Mouse (Mus musculus): ENCODE measurements around the gene Spsb4.
A peak's percentile ranks its signal among the peaks of the same experiment; 100 is the strongest.

The Spsb4 gene

GRCm38 (mm10) chr9:97018677-97019147, at the start of gene Spsb4:
TSS of gene Spsb4 (minus strand) at chr9:97018843.
- peak; percentile 65 for DNase-seq (ENCODE audit: low read depth, low spot score)

GRCm38 (mm10) chr9:97067761-97068160, 49.1 kb upstream of the Spsb4 start:
- DNase-seq (ENCODE audit: low read depth, low spot score) = no peak

GRCm38 (mm10) chr9:97065885-97066284, 47.2 kb upstream of the Spsb4 start:
- no peak for DNase-seq (ENCODE audit: low read depth, low spot score)

- DNase-seq (ENCODE audit: low read depth, low spot score) = no peak
Observed at GRCm38 (mm10) chr9:97065216-97065615, 46.6 kb upstream of the Spsb4 start.

GRCm38 (mm10) chr9:97064161-97064560, 45.5 kb upstream of the Spsb4 start:
- no peak for DNase-seq (ENCODE audit: low read depth, low spot score)

GRCm38 (mm10) chr9:97061696-97062095, 43.1 kb upstream of the Spsb4 start:
- no peak for DNase-seq (ENCODE audit: low read depth, low spot score)

GRCm38 (mm10) chr9:97056541-97057338, 38.1 kb upstream of the Spsb4 start:
- DNase-seq (ENCODE audit: low read depth, low spot score) = no peak

GRCm38 (mm10) chr9:97055906-97056305, 37.3 kb upstream of the Spsb4 start:
- DNase-seq (ENCODE audit: low read depth, low spot score) = no peak

- no peak for DNase-seq (ENCODE audit: low read depth, low spot score)
Observed at GRCm38 (mm10) chr9:97051176-97051575, 32.5 kb upstream of the Spsb4 start.

GRCm38 (mm10) chr9:97046240-97046639, 27.6 kb upstream of the Spsb4 start:
- DNase-seq (ENCODE audit: low read depth, low spot score) = no peak

- no peak for DNase-seq (ENCODE audit: low read depth, low spot score)
Observed at GRCm38 (mm10) chr9:97041633-97042032, 23.0 kb upstream of the Spsb4 start.

GRCm38 (mm10) chr9:97038010-97038409, 19.4 kb upstream of the Spsb4 start:
- no peak for DNase-seq (ENCODE audit: low read depth, low spot score)

GRCm38 (mm10) chr9:97036656-97037055, 18.0 kb upstream of the Spsb4 start:
- no peak for DNase-seq (ENCODE audit: low read depth, low spot score)

- DNase-seq (ENCODE audit: low read depth, low spot score) = no peak
Observed at GRCm38 (mm10) chr9:97027361-97027760, 8.7 kb upstream of the Spsb4 start.

GRCm38 (mm10) chr9:97026006-97026405, 7.4 kb upstream of the Spsb4 start:
- DNase-seq (ENCODE audit: low read depth, low spot score) = no peak

- DNase-seq (ENCODE audit: low read depth, low spot score) = no peak
Observed at GRCm38 (mm10) chr9:97024451-97024850, 5.8 kb upstream of the Spsb4 start.

- DNase-seq (ENCODE audit: low read depth, low spot score) = no peak
Observed at GRCm38 (mm10) chr9:97022948-97023347, 4.3 kb upstream of the Spsb4 start.

GRCm38 (mm10) chr9:97022371-97022770, 3.7 kb upstream of the Spsb4 start:
- no peak for DNase-seq (ENCODE audit: low read depth, low spot score)

GRCm38 (mm10) chr9:97020152-97020551, 1.5 kb upstream of the Spsb4 start:
- DNase-seq (ENCODE audit: low read depth, low spot score) = no peak

- no peak for DNase-seq (ENCODE audit: low read depth, low spot score)
Observed at GRCm38 (mm10) chr9:97019686-97020085, 1.0 kb upstream of the Spsb4 start.

GRCm38 (mm10) chr9:97019231-97019630, 588 bp upstream of the Spsb4 start:
- DNase-seq (ENCODE audit: low read depth, low spot score) = peak; percentile 16

- DNase-seq (ENCODE audit: low read depth, low spot score) = peak; percentile 65
Observed at GRCm38 (mm10) chr9:97017811-97018641, 617 bp downstream of the Spsb4 start.
